Mouse (Mus musculus): ENCODE data around the gene Ctsd. TPM values are rescaled to one million over a fixed set of nuclear protein-coding genes. Genes with fewer than 3 reads are reported as not detected.
A peak's percentile ranks its signal among the peaks of the same experiment; 100 is the strongest.
"Not testable (repeated sequence)": the region's sequence is repeated elsewhere in the genome, so short reads cannot be mapped to it uniquely, and the experiment has no call there.

Ctsd gene
- total RNA-seq (2021) = 100 to 1,000 TPM; 603 to 610 TPM
- long read RNA-seq, experiment 1, transcript Ctsd-202 (9 exons, 2,127 nt) = major isoform, 1,286 of 1,630 reads
- long read RNA-seq, experiment 1, partial matches to known transcripts = 258 of 1,630 reads
- long read RNA-seq, experiment 1, other reads (novel, unspliced or antisense) = 86 of 1,630 reads
- long read RNA-seq, experiment 2, transcript Ctsd-202 (9 exons, 2,127 nt) = major isoform, 791 of 893 reads
- long read RNA-seq, experiment 2, partial matches to known transcripts = 77 of 893 reads
- long read RNA-seq, experiment 2, other reads (novel, unspliced or antisense) = 25 of 893 reads

- peak; percentile 99 for DNase-seq
These were observed at the start of gene Ctsd for GRCm38 (mm10) chr7:142387419-142388148. Ctsd (minus strand) TSS chr7:142388038.

DNA sequence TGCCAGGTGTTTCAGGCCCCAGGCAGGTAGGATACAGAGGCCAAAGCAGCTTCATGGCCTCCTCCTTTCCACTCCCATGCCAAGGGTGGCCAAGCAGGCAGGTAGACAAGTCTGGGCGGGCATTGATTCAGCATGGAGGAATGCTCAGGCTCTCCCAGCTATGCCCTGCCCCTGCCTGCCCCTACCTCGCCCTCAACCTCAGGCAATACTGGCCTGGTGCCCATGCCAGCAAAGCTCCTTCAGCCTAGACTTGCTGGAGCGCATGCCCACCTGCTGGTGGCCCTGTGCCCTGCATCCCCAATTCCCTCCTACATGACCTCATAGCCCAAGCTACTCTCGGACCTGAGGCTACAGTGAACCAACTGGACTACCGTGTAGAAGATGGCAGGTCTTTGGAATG, 49.5 kb upstream of the Ctsd start:
- DNase-seq = no peak

DNA sequence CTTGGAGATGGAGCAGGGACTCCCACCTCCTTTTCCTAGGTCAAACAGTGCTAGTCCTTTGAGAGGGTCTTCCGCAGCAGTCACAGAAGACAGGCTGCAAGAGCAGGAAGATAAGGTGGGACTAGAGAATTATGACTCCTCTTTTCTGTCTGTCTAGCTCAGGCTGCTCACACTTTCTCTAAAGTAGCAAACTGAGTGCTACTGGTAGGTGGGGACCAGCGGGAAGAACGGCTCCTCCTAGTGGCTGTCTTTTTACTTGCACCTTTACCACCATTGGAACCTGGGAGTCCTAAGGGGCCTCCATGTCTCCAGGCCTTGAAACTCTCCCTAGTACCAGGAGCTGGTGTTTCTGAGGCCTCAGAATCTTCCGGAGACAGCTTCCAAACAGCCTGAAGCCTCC, 47.7 kb upstream of the Ctsd start:
- DNase-seq = peak; percentile 81

GRCm38 (mm10) chr7:142434137-142434865, 46.5 kb upstream of the Ctsd start, which contains the start of gene Syt8:
Syt8 (plus strand) TSS chr7:142434850.
- DNase-seq = no peak

- DNase-seq = no peak
These were observed 45.8 kb upstream of the Ctsd start for GRCm38 (mm10) chr7:142433623-142434022.

- no peak for DNase-seq
These were observed 43.3 kb upstream of the Ctsd start for GRCm38 (mm10) chr7:142431106-142431505.

GRCm38 (mm10) chr7:142430160-142430678, 42.4 kb upstream of the Ctsd start:
- DNase-seq = peak; percentile 41

DNA sequence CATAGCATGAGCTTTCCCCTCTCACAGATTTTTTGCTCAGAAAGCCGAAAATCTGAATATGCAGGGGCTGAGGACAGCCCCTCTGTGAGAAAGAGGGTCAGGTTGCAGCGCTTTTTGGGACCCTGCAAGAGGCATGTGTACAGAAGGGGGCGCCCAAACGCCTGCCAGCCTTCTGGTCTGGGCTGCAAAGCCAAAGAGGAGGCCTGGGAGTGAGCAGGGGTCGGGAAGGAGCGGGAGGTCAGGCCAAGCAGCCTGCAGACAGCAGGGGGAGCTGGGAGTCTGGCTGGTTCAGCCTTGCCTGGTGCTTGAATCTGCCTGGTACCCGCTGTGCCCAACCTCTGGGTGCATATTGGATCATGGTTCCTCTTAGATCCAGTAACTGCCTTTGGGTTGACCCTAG, 40.4 kb upstream of the Ctsd start:
- DNase-seq = peak; percentile 50

GRCm38 (mm10) chr7:142425641-142426213, 37.9 kb upstream of the Ctsd start:
- DNase-seq = peak; percentile 54

- no peak for DNase-seq
These were observed 34.0 kb upstream of the Ctsd start for GRCm38 (mm10) chr7:142421826-142422225.

- no peak for DNase-seq
These were observed 32.0 kb upstream of the Ctsd start for GRCm38 (mm10) chr7:142419887-142420286.

GRCm38 (mm10) chr7:142418679-142419078, 30.8 kb upstream of the Ctsd start:
- DNase-seq = no peak

DNA sequence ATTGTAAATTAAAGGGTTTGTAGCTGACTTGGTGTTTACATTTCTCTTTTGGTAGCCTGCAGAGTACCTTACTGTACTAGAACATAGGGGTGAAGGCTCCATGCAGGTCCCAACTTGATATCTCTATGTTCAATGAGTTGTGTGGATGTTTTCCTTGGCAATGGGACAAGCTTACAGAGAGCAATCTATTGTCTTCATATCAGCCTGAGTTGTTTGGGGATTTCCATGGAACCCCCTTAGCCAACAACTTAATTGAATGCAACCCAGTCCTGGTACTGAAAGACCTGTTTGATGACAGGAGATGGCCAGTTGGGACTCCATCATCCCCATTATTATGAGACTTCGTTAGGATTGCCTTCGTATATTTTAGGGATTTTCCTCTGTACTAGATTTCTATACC, 30.2 kb upstream of the Ctsd start:
- DNase-seq = no peak

DNA sequence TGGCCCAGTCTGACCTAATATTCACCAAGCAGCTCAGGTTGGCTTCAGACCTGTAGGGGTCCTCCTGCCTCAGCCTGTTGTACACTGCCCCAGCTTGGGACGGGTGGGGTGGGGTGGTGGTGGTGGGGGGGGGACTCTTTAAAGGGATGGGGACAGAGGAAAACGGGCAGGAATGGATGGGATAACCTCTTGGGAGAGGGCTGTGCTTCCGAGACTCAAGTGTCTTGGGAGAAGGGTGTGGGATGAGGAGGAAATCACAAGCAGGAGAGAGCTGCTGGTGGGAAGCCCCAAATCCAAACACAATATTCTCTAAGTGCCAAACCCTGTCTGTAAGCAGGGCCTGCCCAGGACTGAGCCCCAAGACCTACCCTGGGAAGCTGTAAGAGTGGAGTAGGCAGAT, 28.4 kb upstream of the Ctsd start:
- no peak for DNase-seq

DNA sequence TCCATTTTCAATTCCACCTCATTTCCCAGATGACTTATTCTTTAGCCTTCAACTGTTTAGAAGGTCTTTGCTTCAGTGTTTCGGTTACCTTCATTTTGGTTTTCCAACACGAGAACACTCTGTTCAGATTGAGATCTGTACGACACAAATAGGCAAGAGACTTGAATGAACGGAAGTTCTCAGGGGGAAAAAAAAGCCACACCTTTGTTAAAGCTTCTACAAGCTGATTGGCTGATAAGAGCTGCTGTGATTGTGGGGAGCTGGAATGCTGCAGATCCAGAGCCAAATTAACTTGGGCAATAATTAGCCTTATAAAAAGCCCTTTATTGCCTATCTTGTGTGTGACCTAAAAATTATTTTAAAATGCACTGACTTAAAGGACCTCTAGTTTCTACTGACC, 27.5 kb upstream of the Ctsd start:
- no peak for DNase-seq

GRCm38 (mm10) chr7:142413285-142413684, 25.4 kb upstream of the Ctsd start:
- DNase-seq = no peak

DNA sequence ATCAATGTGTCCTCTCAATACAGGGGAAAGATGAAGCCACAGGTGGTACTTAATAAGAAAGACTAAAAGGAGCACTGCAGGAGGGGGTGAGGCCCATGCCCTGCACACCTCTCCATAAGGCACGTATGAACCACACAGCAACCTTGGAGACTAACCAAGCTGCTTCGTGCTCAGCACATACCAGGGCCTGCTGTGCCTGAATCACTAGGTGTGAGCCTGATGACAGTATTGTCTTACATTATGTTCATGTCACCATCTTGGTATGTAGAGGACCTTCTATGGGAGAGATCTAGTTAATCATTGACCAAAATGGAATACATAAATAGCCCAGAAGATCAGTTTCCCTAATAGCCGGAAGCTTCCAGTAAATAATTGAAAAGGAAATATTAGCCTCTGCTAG, 21.8 kb upstream of the Ctsd start:
- no peak for DNase-seq

DNA sequence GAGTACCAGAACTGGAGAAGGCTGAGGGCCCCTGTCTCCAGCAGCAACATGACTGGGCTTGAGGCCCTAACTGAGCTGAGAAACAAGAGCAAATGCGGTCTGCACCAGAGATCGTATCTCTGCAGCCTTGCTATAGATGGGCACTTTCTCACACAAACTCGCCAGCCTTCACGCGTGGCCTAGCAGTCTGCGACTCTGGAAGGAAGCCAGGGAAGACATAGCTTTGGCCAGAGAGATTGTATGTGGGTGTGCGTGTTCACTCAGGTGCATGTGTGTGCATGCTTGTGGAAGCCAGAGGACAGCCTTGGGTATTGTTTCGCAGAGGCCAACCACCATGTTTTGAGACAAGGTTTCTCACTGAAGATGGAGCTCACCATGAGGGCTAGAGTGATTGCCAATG, 20.8 kb upstream of the Ctsd start:
- no peak for DNase-seq

- no peak for DNase-seq
These were observed 20.1 kb upstream of the Ctsd start for GRCm38 (mm10) chr7:142407935-142408334.

DNA sequence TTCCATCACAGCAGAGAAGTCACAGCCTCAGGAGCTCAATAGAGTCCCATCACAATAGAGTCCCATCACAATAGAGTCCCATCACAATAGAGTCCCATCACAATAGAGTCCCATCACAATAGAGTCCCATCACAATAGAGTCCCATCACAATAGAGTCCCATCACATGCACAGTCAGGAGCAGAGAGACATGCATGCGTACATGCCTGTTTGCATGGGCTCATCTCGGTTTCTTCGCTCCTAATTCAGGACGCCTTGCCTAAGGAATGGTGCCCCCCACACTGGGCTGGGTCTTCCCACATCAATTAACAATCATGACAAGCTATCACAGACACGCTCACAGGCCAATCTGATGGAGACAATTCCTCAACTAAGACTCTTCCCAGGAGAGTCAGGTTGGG, 17.3 kb upstream of the Ctsd start:
- DNase-seq = not testable (repeated sequence)

- no peak for DNase-seq
These were observed 15.8 kb upstream of the Ctsd start for GRCm38 (mm10) chr7:142403591-142403990.

DNA sequence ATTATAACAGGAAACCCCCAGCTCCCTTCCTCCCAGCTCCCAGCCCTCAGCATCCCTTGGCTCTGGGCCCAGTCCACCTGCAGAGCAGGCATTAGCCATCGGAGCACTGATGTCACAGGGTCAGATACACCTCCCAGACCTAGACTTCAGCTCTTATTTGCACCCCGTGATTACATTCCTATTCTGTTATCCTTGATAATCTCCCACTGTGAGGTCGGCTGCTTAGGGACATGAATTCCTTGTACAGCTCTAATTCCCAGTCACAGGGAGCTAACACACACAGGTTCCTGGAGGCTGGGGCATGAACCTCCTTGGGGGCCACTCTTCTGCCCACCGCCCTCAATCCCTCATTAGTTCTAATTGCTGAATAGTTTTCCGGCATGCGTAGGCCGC, 12.9 kb upstream of the Ctsd start:
- no peak for DNase-seq
